Mouse (Mus musculus): Measurements from ENCODE around the gene Apoh.

The Apoh gene

DNA sequence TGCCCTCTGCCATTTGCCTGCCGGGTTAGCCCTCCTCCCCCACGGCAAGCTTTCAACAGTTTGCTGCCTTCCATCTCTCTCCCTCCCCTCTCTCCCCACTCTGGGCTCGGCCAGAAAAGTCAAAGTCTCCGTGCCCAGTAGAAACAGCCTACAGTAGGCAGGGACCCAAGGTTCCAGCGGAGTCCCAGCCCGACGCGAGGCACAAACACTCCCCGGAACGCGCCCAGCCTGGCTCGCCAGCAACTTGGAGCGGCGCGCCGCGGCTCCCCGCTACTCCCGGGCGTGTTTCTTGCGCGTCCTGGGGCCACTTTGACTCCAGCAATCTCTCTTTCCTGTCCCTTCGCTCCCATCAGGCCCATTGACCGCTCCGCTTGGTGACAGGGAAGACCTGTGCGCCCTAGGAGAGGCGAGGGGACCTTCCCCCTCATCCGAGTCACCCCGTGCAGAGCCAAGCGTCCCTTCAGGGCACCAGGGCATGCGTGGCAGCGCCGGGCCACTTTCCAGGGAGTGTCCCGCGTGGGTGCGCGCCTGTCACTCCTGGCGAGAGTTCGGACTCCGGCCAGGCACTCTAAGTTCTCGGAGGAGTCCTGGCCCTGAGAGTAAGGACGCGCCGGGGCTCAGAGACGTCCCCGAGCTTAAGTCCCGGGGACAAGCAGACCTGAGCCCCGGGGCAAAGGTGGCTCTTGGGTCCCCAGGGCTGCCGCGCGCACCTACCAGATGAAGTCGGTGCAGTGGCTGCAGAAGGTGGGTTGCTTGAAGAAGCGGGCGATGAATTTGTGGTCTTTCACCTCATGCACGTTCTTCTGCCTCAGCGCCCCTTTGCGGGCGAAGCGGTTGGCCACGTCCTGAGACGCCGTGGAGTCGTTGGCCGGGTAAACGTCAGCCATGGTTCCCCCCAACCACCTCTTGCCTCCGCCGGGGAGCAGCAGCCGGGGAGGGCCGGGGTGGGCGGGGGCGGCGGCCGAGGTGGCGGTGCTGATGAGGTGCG lies at the start of gene Apoh:
Gene Apoh (plus strand): TSS at position 574 of the 988 bp plus-strand sequence.
- DNase-seq (ENCODE audit: low spot score in 2 of 2): peak; percentile 30 to 57

DNA sequence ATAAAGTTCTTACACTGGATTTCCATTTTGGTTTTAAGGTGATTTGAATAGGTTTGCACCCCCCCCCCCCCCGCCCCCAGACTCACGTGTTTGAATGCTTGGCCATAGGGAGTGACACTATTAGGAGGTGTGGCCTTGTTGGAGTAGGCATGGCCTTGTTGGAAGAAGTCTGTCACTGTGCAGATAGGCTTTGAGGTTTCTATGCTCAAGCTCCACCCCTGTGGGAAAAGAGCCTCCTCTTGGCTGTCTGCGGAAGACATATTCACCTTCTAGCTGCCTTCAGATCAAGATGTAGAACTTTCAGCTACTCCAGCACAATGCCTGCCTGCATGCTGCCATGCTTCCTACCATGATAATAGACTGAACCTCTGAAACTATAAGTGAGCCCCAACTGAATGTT lies 49.3 kb upstream of the Apoh start:
- no peak for DNase-seq (ENCODE audit: low spot score in 2 of 2)

DNA sequence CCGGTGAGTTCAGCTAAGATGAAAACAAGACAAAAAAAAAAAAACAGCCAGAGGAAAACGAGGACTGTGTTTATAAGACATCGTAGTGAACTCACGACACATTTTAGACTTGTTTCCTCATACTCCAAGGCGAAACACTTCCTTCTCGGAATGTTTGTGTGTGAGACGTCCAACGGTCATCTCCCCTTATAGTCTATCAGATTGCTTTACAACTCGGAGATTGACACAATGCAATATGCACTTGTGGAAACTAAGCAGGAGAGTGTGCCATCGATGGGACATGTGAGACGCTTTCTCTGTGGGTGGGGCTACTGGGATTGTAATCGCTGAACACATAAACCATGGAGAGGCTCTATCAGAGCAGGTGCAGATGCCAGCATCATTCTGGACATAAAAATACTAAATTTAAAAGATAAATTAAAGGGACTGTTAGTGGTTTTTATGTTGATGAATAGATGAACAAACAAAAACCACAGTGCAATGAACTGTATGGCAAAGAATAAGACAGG lies 48.8 kb upstream of the Apoh start:
- DNase-seq (ENCODE audit: low spot score in 2 of 2): no peak

DNA sequence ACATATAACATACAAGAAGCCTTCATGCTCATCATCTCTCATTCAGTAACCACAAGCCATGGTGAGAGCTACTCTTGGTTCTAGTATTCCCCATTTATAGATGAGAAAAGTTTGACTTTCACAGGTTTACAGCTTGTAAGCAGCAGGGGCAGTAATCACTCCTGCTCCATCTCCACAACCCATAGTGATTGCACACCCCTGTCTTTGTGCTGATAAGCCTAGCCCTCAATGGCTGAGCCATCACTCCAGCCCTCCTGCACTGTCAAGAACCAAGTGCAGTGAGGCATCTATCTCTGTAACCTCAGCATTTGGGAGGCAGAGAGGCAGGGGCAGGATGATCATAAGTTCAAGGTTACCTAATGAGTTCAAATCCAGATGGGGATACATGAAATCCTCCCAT lies 47.8 kb upstream of the Apoh start:
- DNase-seq (ENCODE audit: low spot score in 2 of 2): no peak

DNA sequence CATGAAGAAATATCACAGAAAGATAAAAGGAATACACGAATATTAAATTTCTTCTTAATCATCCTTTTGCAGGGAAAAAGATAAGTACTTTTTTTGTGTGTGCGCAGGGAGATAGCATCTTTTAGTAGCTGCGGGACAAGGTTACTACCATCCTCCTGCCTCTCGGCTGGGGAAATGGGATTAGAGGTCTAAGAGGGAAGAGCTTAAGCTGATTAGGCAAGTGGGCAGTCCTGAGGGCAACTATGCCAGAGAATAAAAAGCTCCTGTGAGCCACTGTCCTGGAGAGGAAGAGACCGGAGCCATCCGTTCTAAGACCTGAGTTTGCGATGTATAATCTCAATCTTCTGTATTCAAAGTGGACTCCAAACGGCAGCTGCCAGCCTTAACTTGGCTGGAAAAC lies 45.2 kb upstream of the Apoh start:
- no peak for DNase-seq (ENCODE audit: low spot score in 2 of 2)

DNA sequence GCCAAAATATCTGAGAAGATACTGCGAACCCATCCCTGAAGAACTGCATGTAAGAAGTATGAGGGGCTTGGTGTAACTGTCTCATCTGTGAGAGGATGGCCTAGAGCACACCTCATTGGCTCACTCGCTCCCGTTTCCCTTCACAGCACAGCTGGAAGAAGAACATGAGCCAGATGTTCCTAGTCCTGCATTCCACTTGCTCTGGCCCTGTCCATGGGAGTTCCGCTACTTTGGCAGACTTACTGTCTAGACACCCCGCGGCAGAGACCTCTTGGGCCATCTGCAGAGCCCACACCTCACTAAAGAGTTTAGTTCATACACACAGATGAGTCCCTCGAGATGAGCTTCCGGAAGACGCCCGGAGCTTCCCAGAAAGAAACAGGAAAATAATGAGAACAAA lies 43.2 kb upstream of the Apoh start:
- DNase-seq (ENCODE audit: low spot score in 2 of 2): no peak

DNA sequence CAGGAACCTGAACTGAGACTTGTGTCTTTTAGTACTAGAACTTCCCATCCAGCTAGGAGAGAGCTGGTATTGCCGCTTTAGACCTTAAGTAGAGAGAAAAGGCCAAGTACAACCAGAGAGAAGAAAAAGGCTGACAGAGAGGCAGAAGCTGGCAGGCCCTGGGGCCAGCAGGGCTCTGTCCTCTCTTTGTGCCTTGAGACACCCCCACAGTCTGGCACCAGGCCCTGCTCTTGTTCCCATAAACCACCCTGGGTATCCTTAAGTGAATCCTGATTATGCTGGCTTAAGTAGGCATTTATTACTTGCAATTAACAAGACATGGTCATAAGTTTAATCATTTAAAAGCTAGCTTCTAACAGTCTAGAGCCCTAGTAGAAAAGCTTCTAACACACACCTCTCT lies 42.7 kb upstream of the Apoh start:
- DNase-seq (ENCODE audit: low spot score in 2 of 2): no peak

DNA sequence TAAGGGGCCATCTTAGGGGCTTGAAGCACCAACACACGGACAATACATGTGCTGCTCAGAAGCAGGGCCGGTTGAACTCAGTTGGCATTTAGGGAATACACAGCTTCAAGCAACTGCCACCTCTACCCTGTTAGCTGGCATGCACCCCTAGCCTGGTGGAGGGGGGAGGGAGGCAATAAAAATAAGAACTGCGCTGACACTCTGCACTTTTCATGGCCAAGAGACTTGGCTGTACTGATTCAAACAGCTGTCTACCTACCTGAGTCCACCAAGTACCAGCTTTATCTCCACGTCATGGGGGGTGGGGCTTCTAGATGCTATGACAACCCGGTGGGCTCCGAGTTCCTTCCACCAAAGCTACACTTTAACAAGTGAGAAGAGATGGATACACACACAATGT lies 42.1 kb upstream of the Apoh start:
- no peak for DNase-seq (ENCODE audit: low spot score in 2 of 2)

DNA sequence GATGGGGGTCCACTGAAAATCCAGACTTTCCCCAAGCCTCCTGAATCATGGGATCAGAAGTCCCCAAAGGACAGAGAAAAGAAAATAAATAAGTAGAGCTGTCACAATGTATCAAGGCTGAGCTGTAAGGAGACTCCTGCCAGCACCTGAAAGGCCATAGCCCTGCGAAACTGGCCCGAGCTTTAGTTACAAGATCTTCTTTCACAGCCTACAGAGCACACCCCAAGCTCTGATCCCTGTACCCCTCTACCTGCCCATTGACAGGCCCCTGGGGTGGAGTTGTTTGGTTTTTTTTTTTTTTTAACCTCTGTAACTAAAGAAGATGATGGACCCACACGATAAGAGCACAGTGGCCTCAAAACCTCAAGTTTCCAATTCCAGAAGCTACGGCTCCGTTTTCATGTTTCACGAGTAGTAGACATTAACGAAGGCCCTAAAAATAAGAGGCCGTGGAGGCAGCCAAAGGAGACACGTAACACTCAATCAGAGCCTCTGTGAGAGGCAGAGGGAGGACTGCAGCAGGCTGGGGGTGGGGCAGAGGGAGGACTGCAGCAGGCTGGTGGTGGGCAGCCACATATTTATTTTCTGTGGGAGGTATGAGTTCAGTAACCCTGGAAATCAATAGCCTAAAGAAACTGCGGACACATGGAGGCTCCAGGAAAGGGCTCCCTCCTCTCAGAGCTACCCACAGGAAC lies 41.2 kb upstream of the Apoh start:
- no peak for DNase-seq (ENCODE audit: low spot score in 2 of 2)

DNA sequence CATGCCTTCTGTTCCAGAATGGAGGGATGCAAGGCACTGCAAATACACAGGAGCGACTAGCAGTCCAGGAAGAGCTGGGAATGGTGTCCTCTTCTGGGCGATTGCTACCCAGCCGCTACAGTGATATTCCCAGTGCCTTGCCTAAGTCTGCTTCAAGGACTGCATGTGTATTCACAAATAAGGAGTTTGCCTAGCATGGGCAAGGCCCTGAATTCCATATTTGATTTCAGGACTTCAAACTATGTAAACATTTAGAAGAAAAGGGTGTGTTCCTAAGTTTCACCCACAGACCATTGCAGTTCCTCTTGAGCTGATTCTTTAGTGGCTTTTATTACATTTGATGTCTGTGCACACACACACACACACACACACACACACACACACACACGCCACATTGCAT lies 39.4 kb upstream of the Apoh start:
- DNase-seq (ENCODE audit: low spot score in 2 of 2): no peak

DNA sequence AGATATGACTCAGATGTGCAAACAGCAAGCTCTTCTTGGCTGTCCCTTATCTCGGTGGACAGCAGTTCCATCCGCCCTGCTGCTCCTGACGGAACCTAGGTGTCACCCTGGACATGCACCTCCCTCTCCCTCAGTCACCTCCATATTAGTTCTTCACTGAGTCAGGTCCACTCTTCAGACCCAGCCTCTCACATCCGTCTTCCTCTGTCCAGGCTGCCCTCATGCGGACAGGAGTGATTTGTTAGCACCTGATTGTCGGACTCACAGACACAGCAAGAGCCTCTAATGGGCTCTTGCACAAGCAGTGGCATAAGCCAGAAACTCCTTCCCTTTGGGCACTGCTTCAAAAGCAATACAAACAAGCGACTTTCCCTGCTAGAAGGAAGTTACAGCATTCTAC lies 35.9 kb upstream of the Apoh start:
- no peak for DNase-seq (ENCODE audit: low spot score in 2 of 2)

DNA sequence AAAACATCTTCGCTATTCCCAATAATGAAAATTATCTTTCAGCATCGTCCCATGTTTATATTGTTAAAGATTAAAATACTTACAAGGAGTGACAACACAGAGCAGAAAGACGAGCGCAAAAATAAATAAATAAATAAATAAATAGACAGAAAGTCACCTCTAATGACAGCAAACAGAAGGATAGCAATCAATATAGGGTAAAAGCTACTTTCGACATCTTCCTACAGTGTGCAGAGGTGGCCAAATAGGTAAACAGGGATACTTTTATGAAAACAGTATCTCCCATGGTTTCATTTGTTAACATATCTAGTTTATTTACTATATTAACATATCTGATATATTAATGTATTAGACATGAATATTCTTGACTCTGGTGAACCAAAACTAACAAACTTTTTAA lies 34.9 kb upstream of the Apoh start:
- no peak for DNase-seq (ENCODE audit: low spot score in 2 of 2)

DNA sequence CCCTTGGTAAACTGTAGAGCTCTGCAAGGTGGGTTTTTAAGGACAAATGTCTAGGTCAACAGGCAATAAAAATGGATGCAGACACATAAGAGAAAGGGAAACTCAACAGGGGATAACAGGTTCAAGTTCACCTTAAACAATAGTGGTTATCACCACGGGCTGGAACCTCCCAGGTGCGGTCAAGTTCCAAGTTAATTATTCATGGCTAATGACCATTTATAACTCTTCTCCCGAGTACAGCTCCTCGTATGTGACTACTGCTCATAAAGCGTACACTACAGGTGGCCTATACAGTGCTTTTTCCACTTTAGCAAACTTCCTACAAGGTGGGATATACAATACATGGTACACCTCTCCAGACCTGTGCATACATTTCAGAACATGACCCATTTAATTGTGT lies 33.4 kb upstream of the Apoh start:
- DNase-seq (ENCODE audit: low spot score in 2 of 2): no peak

DNA sequence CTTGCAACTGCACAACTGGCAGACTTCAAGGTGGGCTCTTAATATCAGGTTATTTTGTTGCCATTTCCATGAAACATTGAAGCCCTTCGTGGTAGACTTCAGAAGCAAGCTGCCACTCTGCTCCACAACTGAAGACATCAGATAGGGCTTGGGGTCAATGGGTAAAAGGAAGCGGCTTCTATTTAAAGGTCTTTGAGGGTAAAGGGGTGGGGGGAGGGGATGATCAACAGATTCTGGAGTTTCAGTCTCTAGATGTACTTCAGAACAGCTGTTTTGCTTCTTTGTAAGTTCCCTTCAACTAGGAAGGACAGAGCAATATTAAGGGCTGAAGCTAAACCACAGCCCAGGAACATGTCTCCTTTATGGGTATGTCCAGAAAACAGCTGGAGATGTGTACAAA lies 31.2 kb upstream of the Apoh start:
- no peak for DNase-seq (ENCODE audit: low spot score in 2 of 2)

DNA sequence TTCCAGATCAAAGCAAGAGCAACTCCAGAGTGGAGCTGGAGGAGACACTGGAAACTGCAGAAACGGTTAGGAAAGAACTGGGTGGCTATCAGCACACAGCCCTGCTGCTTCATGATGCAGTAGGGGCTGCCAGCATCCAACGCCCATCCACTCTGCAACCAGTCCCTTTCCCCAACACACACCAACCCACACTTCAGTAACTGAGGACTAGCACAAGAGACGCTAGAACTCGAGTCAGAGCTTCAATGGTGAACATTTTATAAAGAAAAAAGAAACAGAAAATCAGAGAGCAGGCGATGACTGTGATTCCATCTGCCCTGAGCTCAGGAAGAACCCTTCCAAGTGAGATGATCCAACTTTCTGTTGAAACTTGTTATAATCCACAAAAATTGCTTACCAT lies 30.6 kb upstream of the Apoh start:
- DNase-seq (ENCODE audit: low spot score in 2 of 2): no peak

DNA sequence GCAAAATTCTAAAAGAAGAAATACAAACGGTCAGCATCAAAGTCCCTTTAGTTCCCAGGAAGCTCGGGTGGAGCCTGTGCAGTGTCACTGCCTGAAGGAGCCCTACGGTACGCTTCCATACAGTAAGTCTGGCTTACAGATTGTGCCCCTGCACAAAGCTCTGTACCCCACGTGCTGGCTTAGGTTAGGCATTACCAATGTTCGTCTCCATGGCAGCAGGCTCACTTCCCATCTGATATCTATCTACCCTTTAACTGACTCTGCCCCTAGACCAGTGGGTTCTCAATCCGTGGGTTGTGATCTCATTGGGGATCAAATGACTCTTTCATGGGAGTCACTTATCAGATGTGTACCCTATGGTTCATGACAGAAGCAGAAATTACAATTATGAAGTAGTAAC lies 27.4 kb upstream of the Apoh start:
- no peak for DNase-seq (ENCODE audit: low spot score in 2 of 2)

DNA sequence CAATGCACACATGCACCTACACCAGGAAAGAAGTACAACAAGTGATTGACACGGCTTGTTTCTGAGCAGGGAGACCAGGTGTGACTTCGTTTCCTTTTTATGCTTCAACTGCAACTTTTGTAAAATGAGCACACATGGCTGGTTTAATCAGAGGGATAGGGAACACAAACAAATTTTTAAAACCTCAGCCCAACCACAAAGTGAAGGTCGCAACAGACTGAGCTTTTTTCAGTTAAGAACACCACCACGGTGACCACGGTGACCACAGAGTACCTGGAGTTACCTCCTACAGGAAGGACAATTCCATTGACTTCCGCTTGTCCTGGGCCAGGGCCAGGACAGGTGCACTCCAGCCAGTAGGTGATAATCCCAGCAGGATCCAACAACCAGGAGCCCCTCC lies 25.3 kb upstream of the Apoh start:
- DNase-seq (ENCODE audit: low spot score in 2 of 2): no peak

DNA sequence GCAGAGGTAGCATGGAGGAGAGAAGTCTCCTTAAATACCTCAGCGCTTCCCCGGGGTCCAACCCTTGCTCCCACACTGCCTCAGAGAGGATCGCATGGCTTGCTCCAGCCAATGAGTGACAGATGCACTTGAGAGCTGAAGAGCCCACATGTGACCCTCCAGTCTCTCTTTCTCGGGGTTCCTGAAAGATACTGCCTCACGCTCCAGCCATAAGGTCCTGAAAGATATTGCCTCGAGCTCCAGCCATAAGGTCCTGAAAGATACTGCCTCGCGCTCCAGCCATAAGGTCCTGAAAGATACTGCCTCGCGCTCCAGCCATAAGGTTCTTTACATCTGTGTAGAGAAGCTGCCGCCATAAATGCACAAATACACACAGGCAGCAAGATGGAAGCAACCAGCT lies 24.0 kb upstream of the Apoh start:
- DNase-seq (ENCODE audit: low spot score in 2 of 2): no peak

DNA sequence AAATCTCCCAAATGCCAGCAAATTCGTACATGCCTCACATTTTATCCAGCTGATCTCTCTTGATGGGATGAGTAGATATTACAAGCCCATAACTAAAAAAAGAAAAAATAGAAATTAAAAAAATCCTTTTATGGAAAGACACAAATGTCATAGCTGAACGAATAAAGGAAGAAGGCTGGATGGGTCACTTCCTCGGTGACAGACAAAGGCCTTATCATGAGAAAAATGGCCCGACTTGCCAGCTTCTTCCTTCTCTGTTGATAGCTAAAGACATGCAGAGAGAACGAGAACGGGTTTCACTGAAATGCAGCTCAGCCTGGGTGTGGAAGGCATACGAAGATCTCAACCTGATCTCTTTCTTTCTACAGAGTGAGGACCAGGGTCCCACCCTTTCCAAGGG lies 22.6 kb upstream of the Apoh start:
- no peak for DNase-seq (ENCODE audit: low spot score in 2 of 2)

DNA sequence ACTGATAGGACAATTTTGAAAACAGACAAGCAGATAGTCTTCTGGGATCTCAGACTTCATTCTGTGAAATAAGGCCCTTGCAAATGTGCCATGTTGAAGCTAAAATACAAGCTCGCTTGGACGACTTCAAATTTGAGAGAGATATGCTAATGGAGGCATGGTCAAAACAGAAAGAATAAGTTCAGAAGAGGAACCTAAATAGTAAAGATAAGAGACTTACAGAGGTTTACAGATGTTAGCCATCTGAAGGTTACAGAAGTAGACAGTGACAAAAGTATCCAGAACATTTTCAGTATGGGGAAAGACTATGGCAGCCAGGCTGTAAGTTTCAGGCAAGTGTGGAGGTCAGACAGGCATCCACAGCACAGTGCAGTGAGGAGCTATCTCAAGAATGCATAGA lies 21.0 kb upstream of the Apoh start:
- no peak for DNase-seq (ENCODE audit: low spot score in 2 of 2)

DNA sequence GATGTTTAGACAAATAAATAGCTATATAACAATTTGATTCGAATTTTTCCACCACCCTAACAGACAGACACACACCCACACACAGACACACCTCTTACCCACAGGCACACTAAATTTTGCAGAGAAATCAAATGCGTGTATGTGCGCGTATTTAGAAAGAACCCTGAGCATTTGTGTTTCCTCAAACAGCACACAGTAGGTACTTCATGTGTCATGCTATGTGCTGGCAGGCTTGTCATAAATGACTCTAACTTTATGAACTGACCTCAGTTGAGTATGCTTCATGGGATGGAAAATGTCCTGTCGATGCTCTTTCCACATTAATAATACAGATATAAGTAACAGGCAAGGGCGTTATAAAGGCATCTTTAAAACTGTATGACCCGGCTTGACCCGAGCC lies 17.2 kb upstream of the Apoh start:
- no peak for DNase-seq (ENCODE audit: low spot score in 2 of 2)

DNA sequence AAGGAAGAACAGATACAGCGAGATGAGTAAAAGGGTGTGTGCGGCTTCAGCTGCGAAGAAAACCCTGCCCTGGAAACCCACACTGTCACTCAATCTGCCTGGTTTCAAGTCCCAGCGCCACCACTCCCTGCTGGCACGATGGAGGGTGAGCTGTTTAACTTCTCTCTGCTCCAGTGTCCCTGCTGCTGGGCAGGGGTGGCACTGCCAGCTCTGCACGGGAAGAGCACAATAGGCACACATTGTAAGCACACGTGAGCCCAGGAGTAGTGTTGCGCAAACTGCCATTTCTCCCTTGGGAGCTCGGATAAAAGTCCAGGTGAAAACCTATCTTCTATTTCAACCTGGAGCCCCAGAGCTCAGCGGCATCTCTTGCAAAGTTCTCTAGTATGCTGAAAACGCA lies 12.3 kb upstream of the Apoh start:
- no peak for DNase-seq (ENCODE audit: low spot score in 2 of 2)

DNA sequence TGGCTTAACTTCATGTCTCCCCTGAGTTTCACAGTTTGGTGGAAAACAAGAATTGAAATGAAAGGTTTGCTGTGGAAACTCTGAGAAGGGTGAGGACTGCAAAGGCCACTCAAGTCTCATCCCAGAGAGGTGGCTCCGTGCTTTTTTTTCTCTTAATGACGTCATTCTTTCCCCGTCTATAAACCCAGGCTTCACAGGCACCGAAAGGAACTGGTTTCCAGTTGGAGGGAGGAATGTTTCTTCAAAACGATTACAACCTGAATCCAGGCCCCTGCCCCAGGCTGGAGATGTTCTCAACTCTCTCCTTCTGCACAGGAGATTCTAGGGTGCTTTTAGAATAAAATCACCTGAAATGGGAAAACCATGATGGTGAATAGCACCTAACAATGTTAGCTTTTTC lies 10.1 kb upstream of the Apoh start:
- DNase-seq (ENCODE audit: low spot score in 2 of 2): no peak
